Mouse (Mus musculus) MEL (cell line): Measurements from ENCODE around the gene Snrnp35. TPM values are rescaled to one million over a fixed set of nuclear protein-coding genes. Genes with fewer than 3 reads are reported as not detected.

Experiments
- DNase-seq: peaks from one replicate; pipeline ENCODE4 v3.0.0; 2011; ENCODE audit warnings: low read depth, low spot score
- H3K27ac ChIP-seq: 2 replicates; pipeline ENCODE4 v1.5.1; 2012; ENCODE audit warnings: low read depth, mild to moderate bottlenecking, control low read depth, low read length, moderate library complexity; ENCODE audit not compliant: control insufficient read depth
- H3K27me3 ChIP-seq, 2 experiments: fragments of 150-350 bp in 1 of 2; sonication (generic) in 1 of 2; 2 replicates each; pipeline ENCODE4 v1.6.1; 2012; ENCODE audit warnings: low read length in 2 of 2, mild to moderate bottlenecking in 2 of 2, improper control_type of control experiment in 1 of 2, moderate library complexity in 1 of 2; ENCODE audit not compliant: insufficient read depth in 2 of 2, control insufficient read depth in 1 of 2
- H3K36me3 ChIP-seq, 2 experiments: 2 replicates each; pipeline ENCODE4 v1.6.1; 2012 to 2014; ENCODE audit warnings: low read length in 2 of 2, improper control_type of control experiment in 1 of 2, inconsistent platforms in 1 of 2, mild to moderate bottlenecking in 1 of 2; ENCODE audit not compliant: insufficient read depth in 2 of 2, control insufficient read depth in 1 of 2
- H3K4me1 ChIP-seq, 2 experiments: fragments of 150-350 bp in 1 of 2; sonication (generic) in 1 of 2; 2 replicates each; pipeline ENCODE4 v1.6.1; 2012; ENCODE audit warnings: low read length in 2 of 2, improper control_type of control experiment in 1 of 2, mild to moderate bottlenecking in 1 of 2; ENCODE audit not compliant: insufficient read depth in 2 of 2, control insufficient read depth in 1 of 2
- H3K4me3 ChIP-seq, 2 experiments: fragments of 150-350 bp in 1 of 2; sonication (generic) in 1 of 2; 2 replicates each; pipeline ENCODE4 v1.5.1; 2012; ENCODE audit warnings: low read depth in 2 of 2, low read length in 2 of 2, mild to moderate bottlenecking in 2 of 2, moderate library complexity in 2 of 2, control low read depth in 1 of 2, improper control_type of control experiment in 1 of 2; ENCODE audit not compliant: control insufficient read depth in 1 of 2, insufficient read depth in 1 of 2
- H3K79me2 ChIP-seq: 2 replicates; pipeline ENCODE4 v1.6.1; 2012; ENCODE audit warnings: mild to moderate bottlenecking, low read length, moderate library complexity; ENCODE audit not compliant: control insufficient read depth, poor library complexity, insufficient read depth
- H3K9ac ChIP-seq: 2 replicates; pipeline ENCODE4 v1.6.1; 2012; ENCODE audit warnings: low read depth, mild to moderate bottlenecking, control low read depth, low read length, moderate library complexity; ENCODE audit not compliant: control insufficient read depth, poor library complexity, severe bottlenecking
- H3K9me3 ChIP-seq: fragments of 150-350 bp; sonication (generic); replicated peaks from 2 replicates; pipeline ENCODE4 v1.6.1; 2012; ENCODE audit warnings: mild to moderate bottlenecking, low read length, improper control_type of control experiment, moderate library complexity; ENCODE audit not compliant: insufficient read depth
- BHLHE40 ChIP-seq: IDR thresholded peaks from 2 replicates; pipeline ENCODE4 v1.6.1; 2012; ENCODE audit warnings: low read depth, mild to moderate bottlenecking, inconsistent platforms, low read length, improper control_type of control experiment, borderline replicate concordance
- CTCF ChIP-seq, 3 experiments: IDR thresholded peaks in 2 of 3; conservative IDR thresholded peaks in 1 of 3; 2 replicates each; pipeline ENCODE4 v1.5.1; 2011 to 2012; ENCODE audit warnings: low read length in 3 of 3, low read depth in 2 of 3, mild to moderate bottlenecking in 2 of 3, improper control_type of control experiment in 1 of 3, inconsistent platforms in 1 of 3, mixed read lengths in 1 of 3, moderate library complexity in 1 of 3; ENCODE audit not compliant: control insufficient read depth in 1 of 3, insufficient read depth in 1 of 3, poor library complexity in 1 of 3, severe bottlenecking in 1 of 3
- E2F4 ChIP-seq: IDR thresholded peaks from 2 replicates; pipeline ENCODE4 v1.6.1; 2011; ENCODE audit warnings: low read depth, low read length, improper control_type of control experiment, borderline replicate concordance
- ELF1 ChIP-seq: IDR thresholded peaks from 2 replicates; pipeline ENCODE4 v1.6.1; 2014; ENCODE audit warnings: low read depth, mild to moderate bottlenecking, inconsistent platforms, low read length, improper control_type of control experiment, moderate library complexity
- EP300 ChIP-seq, 2 experiments: IDR thresholded peaks; 2 replicates each; pipeline ENCODE4 v1.6.1; 2011; ENCODE audit warnings: improper control_type of control experiment in 2 of 2, low read length in 2 of 2, low read depth in 1 of 2, mild to moderate bottlenecking in 1 of 2
- ETS1 ChIP-seq: IDR thresholded peaks from 2 replicates; pipeline ENCODE4 v1.6.1; 2012; ENCODE audit warnings: low read depth, mild to moderate bottlenecking, inconsistent platforms, low read length, improper control_type of control experiment, moderate library complexity
- GABPA ChIP-seq: IDR thresholded peaks from 2 replicates; pipeline ENCODE4 v1.6.1; 2012; ENCODE audit warnings: low read depth, mild to moderate bottlenecking, inconsistent platforms, low read length, improper control_type of control experiment, moderate library complexity
- GATA1 ChIP-seq: IDR thresholded peaks from 2 replicates; pipeline ENCODE4 v1.6.1; 2011; ENCODE audit warnings: low read depth, low read length, improper control_type of control experiment
- JUND ChIP-seq: IDR thresholded peaks from 2 replicates; pipeline ENCODE4 v1.6.1; 2011; ENCODE audit warnings: low read depth, mild to moderate bottlenecking, improper control_type of control experiment, low read length
- NRF1 ChIP-seq: IDR thresholded peaks from 2 replicates; pipeline ENCODE4 v1.6.1; 2014; ENCODE audit warnings: low read depth, mild to moderate bottlenecking, inconsistent platforms, low read length, improper control_type of control experiment, moderate library complexity; ENCODE audit not compliant: poor library complexity, insufficient read depth, severe bottlenecking
- POLR2A ChIP-seq, 2 experiments: IDR thresholded peaks; 2 replicates each; pipeline ENCODE4 v1.6.1; 2011 to 2012; ENCODE audit warnings: low read length in 2 of 2, mild to moderate bottlenecking in 2 of 2, control low read depth in 1 of 2, improper control_type of control experiment in 1 of 2, low read depth in 1 of 2, moderate library complexity in 1 of 2; ENCODE audit not compliant: control insufficient read depth in 1 of 2, insufficient read depth in 1 of 2, poor library complexity in 1 of 2
- POLR2AphosphoS5 ChIP-seq: IDR thresholded peaks from 2 replicates; pipeline ENCODE4 v1.6.1; 2012; ENCODE audit warnings: low read depth, borderline replicate concordance, mild to moderate bottlenecking, inconsistent platforms, low read length, moderate library complexity, mixed read lengths
- RCOR1 ChIP-seq: IDR thresholded peaks from 2 replicates; pipeline ENCODE4 v1.6.1; 2012; ENCODE audit warnings: low read depth, mild to moderate bottlenecking, inconsistent platforms, low read length, improper control_type of control experiment
- TBP ChIP-seq: IDR thresholded peaks from 2 replicates; pipeline ENCODE4 v1.8.0; 2011; ENCODE audit warnings: low read depth, low read length, improper control_type of control experiment
- USF1 ChIP-seq: IDR thresholded peaks from 2 replicates; pipeline ENCODE4 v1.6.1; 2014; ENCODE audit warnings: low read depth, mild to moderate bottlenecking, inconsistent platforms, low read length, improper control_type of control experiment, moderate library complexity
- ZC3H11A ChIP-seq: IDR thresholded peaks from 2 replicates; pipeline ENCODE4 v1.6.1; 2012; ENCODE audit warnings: low read depth, mild to moderate bottlenecking, inconsistent platforms, low read length, improper control_type of control experiment
- ZKSCAN1 ChIP-seq: IDR thresholded peaks from 2 replicates; pipeline ENCODE4 v1.6.1; 2012; ENCODE audit warnings: low read depth, mild to moderate bottlenecking, inconsistent platforms, low read length, improper control_type of control experiment, moderate library complexity
- polyA plus RNA-seq, 2 experiments: library from polyadenylated mRNA; stranded (reverse) in 1 of 2; unstranded in 1 of 2; fragments of >175 nt in 1 of 2; fragments of >200 nt in 1 of 2; gene quantifications; 2 replicates each; pipeline versions ENCODE4 v1.2.1 to v1.2.4; 2012; ENCODE audit warnings: low replicate concordance in 2 of 2, low read depth in 1 of 2; ENCODE audit not compliant: insufficient read length in 2 of 2, insufficient read depth in 1 of 2, missing spikeins in 1 of 2
- total RNA-seq: library from RNA; depleted of rRNA; stranded (reverse); fragments of 300-350 nt; gene quantifications from 2 replicates; pipeline ENCODE4 v1.2.3, GENCODE M21; 2012

The Snrnp35 gene
- total and polyA plus RNA-seq, 3 experiments = 11.7 to 18.3 TPM; not detected in 1

DNA sequence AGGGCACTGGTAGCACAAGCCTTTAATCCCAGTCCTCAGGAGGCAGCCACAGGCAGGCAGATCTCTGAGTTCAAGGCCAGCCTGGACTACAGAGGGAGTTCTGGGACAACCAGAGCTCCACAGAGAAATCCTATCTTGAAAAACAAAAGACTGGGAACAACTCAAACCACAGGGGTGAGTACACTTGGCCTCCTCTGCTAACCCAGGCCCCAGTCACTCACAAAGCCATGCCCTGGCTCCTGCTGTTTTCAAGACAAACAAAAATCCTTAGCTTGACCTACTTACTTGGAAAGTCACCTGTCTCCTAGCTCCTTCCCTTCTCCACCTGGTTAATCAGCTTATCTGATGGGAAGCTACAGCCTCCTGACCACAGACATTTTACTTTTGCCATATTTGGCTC, 18.0 kb upstream of the Snrnp35 start:
- Histone ChIP-seq H3K9ac (no peak overlapping the region), H3K27me3 (no peaks in the 10 kb centered on the region), H3K36me3 (no peaks in the 10 kb centered on the region), H3K9me3 (no peaks in the 10 kb centered on the region), H3K79me2 (no peaks in the 10 kb centered on the region), H3K4me1 (0 out of 4 replicates have a peak, but pooled peaks cover 0 to 2% of the 10 kb centered on the region in 2 experiments), H3K4me3 (no peak overlapping the region), H3K27ac (no peak overlapping the region)
- no peak for DNase-seq
- TF ChIP-seq GATA1 (peak; percentile 10; the same call in 1 of the 2 replicates), TBP (no peak)

DNA sequence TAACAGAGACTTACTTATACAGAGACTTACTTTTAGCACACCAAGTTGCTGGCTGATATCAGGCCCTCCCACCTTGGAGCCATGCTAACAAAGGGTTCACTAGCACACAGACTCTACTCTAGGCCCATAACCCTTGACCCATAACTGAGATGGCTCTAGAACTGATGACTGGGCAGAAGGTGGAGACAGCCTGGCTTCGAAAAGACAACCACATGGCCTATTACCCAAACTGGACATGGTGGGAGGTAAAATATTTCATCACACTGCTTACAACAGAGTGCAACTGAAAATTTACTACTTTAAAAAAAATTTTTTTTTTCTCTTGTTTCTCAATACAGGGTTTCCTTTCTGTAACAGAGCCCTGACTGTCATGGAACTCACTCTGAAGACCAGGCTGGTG, 15.2 kb upstream of the Snrnp35 start:
- DNase-seq = no peak
- Histone ChIP-seq H3K9ac (no peak overlapping the region), H3K27me3 (no peaks in the 10 kb centered on the region), H3K36me3 (no peaks in the 10 kb centered on the region), H3K27ac (no peak overlapping the region), H3K4me1 (0 out of 4 replicates have a peak, but pooled peaks cover 0 to 2% of the 10 kb centered on the region in 2 experiments), H3K9me3 (no peaks in the 10 kb centered on the region), H3K79me2 (no peaks in the 10 kb centered on the region), H3K4me3 (no peak overlapping the region)
- TF ChIP-seq EP300 (IDR thresholded peaks at IDR 0.05; ENCODE audit: low read depth in 1 of 2, low read length in 2 of 2) = no peak

DNA sequence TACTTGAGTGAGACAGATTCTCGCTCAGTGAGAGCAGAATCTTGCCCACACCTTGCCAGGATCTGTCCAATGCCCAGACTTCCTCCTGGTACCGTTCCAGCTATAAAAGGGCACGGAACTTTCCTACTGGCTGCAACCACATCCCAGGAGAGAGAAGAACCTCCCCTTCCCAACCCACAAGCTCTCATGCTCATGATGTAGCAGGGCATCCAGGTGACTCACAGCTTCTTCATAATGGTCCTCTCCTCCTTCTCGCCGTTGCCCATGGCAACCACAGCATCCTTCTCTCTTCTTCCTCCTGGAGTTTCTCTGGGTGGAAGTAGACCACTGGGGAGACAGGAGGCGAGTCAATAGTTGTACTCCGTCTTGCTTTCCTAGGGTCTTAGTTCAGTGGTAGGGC, 14.6 kb upstream of the Snrnp35 start:
- H3K27me3 ChIP-seq = no peaks in the 10 kb centered on the region
- H3K36me3 ChIP-seq = no peaks in the 10 kb centered on the region
- H3K4me3 ChIP-seq = no peak overlapping the region
- H3K79me2 ChIP-seq = no peaks in the 10 kb centered on the region
- H3K9ac ChIP-seq = no peak overlapping the region
- H3K27ac ChIP-seq = no peak overlapping the region
- no peak for TF ChIP-seq ELF1
- no peak for TF ChIP-seq ETS1
- TF ChIP-seq BHLHE40 = no peak
- no peak for TF ChIP-seq E2F4
- no peak for TF ChIP-seq RCOR1
- no peak for TF ChIP-seq ZC3H11A
- no peak for TF ChIP-seq POLR2AphosphoS5
- no peak for TF ChIP-seq CTCF (IDR thresholded peaks at IDR 0.05 in 2 of 3, conservative IDR thresholded peaks at IDR 0.05 in 1 of 3; ENCODE audit: control insufficient read depth in 1 of 3, insufficient read depth in 1 of 3, low read depth in 2 of 3, low read length in 3 of 3, poor library complexity in 1 of 3, severe bottlenecking in 1 of 3)
- TF ChIP-seq ZKSCAN1 = no peak
- no peak for TF ChIP-seq JUND
- TF ChIP-seq USF1 = no peak
- no peak for TF ChIP-seq NRF1
- TF ChIP-seq GABPA = no peak
- no peak for TF ChIP-seq POLR2A (IDR thresholded peaks at IDR 0.05; ENCODE audit: control insufficient read depth in 1 of 2, insufficient read depth in 1 of 2, low read depth in 1 of 2, low read length in 2 of 2, poor library complexity in 1 of 2)
- TF ChIP-seq, all 39 proteins: peak for 0
- no peaks in the 10 kb centered on the region for H3K9me3 ChIP-seq
- 0 out of 4 replicates have a peak, but pooled peaks cover 0 to 2% of the 10 kb centered on the region in 2 experiments for H3K4me1 ChIP-seq
- DNase-seq = no peak
